Mouse (Mus musculus): Measurements from ENCODE around the gene Mrtfa.
"Not testable (repeated sequence)": the region's sequence is repeated elsewhere in the genome, so short reads cannot be mapped to it uniquely, and the experiment has no call there.

Mrtfa gene

GRCm38 (mm10) chr15:81190630-81191178 lies at the start of gene Mrtfa:
Gene Mrtfa, minus strand, starts transcription at chr15:81190757.
- peak; percentile 98 to 100 for DNase-seq

GRCm38 (mm10) chr15:81239794-81240343 lies 49.3 kb upstream of the Mrtfa start:
- DNase-seq = no peak

GRCm38 (mm10) chr15:81239261-81239660 lies 48.7 kb upstream of the Mrtfa start:
- no peak for DNase-seq

DNA sequence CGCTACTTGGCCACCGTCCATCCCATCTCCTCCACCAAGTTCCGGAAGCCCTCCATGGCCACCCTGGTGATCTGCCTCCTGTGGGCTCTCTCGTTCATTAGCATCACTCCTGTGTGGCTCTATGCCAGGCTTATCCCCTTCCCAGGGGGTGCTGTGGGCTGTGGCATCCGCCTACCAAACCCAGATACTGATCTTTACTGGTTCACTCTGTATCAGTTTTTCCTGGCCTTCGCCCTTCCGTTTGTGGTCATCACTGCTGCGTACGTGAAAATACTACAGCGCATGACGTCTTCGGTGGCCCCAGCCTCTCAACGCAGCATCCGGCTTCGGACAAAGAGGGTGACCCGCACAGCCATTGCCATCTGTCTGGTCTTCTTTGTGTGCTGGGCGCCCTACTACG lies 46.9 kb upstream of the Mrtfa start:
- no peak for DNase-seq

- no peak for DNase-seq
These were observed 45.5 kb upstream of the Mrtfa start for GRCm38 (mm10) chr15:81236062-81236461.

GRCm38 (mm10) chr15:81235086-81235920 lies 44.7 kb upstream of the Mrtfa start, which contains the start of gene Mchr1:
Gene Mchr1, plus strand, starts transcription at chr15:81235499.
- DNase-seq = peak; percentile 36 to 54

GRCm38 (mm10) chr15:81231325-81231724 lies 40.8 kb upstream of the Mrtfa start:
- DNase-seq = no peak

DNA sequence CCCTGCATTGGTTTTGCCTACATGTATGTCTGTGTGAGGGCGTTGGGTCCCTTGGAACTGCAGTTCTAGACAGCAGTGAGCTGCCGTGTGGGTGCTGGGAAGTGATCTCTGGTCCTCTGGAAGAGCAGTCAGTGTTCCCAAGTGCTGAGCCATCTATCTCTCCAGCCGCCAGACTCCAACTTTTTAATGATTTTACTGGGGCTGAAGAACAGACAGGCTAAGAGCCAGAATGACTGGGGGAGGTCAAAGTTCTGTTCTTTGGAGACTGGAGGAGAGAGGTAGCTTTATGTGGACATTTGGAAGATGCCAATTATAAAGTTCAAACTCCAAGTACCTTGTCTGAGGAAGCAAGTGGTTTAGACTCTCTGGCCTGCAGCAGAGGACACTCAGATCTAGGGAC lies 39.2 kb upstream of the Mrtfa start:
- DNase-seq = no peak

- DNase-seq = no peak
These were observed 37.7 kb upstream of the Mrtfa start for GRCm38 (mm10) chr15:81228258-81228657.

DNA sequence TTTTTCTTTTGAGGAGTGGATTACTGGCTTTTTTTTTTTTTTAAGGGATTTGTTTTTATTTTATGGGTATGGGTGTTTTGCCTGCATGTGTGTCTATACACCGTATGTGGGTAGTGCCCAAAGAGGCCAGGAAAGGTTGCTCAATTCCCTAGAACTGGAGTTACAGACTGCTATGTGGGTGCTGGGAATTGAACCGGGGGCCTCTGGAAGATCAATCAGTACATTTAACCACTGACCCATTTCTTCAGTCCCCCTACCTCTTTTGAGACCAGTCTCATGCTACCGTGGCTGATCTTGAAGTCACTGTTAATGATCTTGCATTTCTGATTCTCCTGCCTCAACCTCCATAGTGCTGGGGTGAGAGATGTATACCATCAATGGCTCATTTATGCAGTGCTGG lies 36.7 kb upstream of the Mrtfa start:
- DNase-seq = no peak

DNA sequence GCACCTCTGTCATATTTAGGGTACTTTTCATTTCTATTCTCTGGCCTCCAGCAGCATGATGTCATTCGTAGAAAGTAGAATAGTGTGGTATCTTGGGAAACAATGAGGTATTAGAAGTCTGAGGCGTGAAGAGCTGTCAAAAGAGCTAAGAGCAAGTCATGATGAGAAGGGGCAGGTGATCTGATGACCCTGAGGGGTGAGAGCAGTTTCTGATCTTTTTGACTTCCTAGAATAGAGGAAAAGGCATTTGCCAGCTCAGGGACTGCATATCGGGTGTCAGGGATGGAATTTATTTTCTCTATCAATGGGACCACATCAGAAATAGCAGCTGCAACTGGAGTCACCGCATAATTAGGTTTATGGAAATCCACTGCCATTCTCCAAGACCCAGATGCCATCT lies 36.2 kb upstream of the Mrtfa start:
- DNase-seq = no peak

DNA sequence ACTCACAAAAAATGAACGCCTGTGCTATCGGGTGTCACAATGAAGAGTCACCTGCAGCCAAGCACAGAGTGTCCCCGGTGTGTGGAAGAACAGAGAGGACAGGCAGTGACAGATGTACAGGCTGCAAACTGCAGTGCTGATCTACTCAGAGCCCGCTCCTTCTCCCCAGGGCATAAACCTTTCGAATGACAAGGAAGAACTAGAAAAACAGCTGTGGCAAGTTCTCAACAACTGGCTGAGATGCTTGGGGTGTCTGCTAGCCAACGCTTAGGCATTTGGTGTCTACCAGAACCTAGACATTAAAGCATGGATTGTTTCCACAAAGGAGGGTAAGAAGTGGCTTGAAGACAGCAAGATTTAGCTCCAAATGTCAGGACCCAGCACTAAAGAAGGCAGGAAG lies 35.2 kb upstream of the Mrtfa start:
- DNase-seq = no peak

DNA sequence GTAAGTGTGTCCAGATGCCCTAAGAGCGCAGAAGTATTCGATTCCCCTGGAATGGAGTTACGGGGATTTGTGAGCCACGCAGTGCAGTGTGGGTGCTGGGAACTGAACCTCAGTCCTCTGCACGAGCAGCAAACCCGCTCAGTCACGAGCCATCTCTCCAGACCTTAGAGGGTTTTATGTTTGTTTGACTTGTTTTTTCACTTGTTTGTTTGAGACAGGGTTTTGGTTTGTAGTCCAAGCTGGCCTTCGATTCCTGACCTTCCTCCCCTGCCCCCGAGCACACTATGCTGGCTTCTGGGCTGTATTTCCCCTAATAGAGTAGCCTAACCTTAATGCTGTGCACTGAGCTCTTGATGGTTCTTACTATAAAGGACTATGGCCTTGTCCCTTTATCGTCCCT lies 34.5 kb upstream of the Mrtfa start:
- no peak for DNase-seq

GRCm38 (mm10) chr15:81221446-81221845 lies 30.9 kb upstream of the Mrtfa start:
- DNase-seq = no peak

DNA sequence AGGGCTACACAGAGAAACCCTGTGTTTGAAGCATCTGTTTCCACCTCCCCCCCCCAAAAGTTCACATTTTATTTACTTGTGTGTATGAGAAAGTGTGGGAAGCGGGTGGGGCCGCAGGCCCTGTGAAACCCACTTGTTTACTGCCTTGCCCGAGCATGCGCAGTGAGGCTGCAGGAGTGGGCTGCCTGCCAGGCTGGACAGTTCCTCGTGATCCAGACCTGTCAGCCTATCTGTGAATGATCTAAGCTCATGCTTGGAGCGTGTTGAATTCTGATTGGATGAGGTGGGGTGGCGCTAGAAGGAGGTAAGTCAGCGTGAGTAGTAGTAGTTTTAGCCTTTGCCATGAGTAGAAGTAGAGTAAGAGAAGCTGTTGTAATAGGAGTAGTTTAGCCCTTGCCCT lies 29.5 kb upstream of the Mrtfa start:
- DNase-seq = not testable (repeated sequence)

DNA sequence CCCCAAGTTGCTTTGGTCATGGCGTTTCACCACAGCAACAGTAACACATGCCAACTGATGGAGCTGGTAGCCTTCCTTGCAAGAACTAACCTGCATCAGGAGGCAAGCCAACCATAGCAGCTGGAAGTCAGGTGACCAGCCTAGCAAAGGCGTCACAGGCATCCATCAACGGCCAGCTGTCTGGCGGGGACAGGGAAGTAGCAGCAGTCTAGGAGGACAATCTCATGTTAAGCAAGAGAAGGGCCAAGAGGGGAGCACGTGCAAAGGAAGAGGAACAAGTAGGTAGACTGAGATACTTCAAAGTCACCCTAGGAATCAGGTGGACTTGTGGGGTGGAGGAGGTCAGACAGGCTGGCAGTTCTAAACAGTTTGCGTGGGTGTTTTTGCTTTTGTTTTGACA lies 28.5 kb upstream of the Mrtfa start:
- no peak for DNase-seq

GRCm38 (mm10) chr15:81216906-81217653 lies 26.5 kb upstream of the Mrtfa start:
- DNase-seq = no peak

DNA sequence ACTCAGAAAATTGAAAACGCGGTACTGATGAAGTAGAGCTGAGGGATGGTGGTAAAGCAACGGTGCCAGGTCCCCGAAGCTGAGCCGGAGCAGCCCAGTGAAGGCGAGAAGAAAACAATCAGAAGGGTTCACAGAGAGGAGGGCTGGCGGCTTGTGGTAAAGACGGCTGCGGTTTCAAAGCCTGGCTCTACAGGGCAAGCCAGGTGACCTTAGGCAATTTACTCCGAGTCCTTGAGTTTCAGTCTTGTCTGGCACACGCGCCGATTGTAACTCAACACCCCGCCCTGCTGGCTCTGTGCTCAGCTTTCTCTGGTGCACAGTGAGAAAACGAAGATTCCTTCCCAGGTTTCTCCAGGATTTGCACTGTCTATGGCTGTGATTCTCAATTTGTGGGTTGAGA lies 22.4 kb upstream of the Mrtfa start:
- DNase-seq = no peak

- DNase-seq = no peak
These were observed 19.9 kb upstream of the Mrtfa start for GRCm38 (mm10) chr15:81210496-81210895.

GRCm38 (mm10) chr15:81202462-81202861 lies 11.9 kb upstream of the Mrtfa start:
- DNase-seq = no peak

DNA sequence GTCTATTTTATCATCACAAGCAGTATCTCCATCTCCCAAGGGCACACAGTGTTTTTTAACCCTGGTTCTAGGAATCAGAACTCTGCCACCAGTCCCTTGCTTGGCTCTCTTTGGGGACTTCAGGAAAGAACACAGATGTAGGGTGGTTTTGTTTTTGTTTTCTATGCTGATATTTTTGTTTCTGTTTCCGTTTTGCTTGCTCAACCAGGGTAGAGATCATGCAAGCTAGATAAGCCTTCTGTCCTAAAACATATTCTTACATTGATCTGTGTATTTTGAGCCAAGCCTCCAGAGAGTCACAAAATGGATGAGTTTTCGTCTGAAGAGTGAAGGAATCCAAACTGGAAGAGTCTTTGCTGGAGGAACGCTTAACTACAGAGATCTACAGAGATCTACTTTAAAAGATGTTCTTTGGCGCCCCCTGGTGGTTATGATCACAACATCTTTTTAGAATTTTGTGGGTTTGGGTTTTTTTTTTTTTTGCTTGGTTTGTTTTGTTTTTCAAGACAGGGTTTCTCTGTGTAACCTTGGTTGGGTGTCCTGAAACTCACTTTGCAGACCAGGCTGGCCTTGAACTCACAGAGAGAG lies 8.9 kb upstream of the Mrtfa start:
- DNase-seq = peak; percentile 58 to 74

- DNase-seq = no peak
These were observed 7.9 kb upstream of the Mrtfa start for GRCm38 (mm10) chr15:81198447-81198846.

- DNase-seq = no peak
These were observed 6.6 kb upstream of the Mrtfa start for GRCm38 (mm10) chr15:81197197-81197596.
